Mouse (Mus musculus): ENCODE results near the gene Gpr25.

GRCm38 (mm10) chr1:136230201-136230600 is 30.5 kb downstream of the Gpr25 start:
- TF ChIP-seq POLR2A (IDR thresholded peaks at IDR 0.05; ENCODE audit: insufficient read depth, low read depth, low read length) (no peak), CTCF (IDR thresholded peaks at IDR 0.05; ENCODE audit: insufficient read depth, low read depth, low read length) (no peak)

Data from olfactory bulb, adult 2 months (tissue).